Mouse (Mus musculus): ENCODE measurements around the gene Tgif2lx2. TPM values are rescaled to one million over a fixed set of nuclear protein-coding genes. Genes with fewer than 3 reads are reported as not detected.

Tgif2lx2 gene
- not detected in 2 replicates for polyA plus RNA-seq (2021; fragmentation: Nextera tagmentation)
- long read RNA-seq, experiment 1: 0 reads
- long read RNA-seq, experiment 2: 0 reads

DNA sequence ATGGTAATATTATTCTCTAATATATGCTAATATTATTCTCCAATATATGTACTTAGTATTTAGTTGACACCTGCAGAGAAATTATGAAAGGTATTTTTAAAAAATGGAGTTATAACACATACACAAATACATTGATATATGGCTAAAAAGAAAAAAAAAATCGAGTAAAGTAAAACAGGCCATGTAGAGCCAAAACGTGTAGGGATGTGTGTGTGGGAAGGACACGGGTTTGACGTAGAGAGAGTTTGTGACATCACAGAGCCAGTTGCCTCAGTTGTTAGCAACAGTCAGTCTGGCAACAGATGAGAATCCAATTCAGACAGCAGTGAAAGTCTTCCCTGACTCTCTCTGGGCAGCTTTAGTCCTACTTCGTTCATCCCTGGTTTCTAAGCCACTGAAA, at the start of gene Tgif2lx2:
Gene Tgif2lx2, plus strand, starts transcription at position 301 of the 400 bp plus-strand sequence.

Other genes starting within 250 kb of the Tgif2lx2 start
- gene Tgif2lx1, start 53.5 kb downstream of the Tgif2lx2 start, polyA plus RNA-seq (2021; fragmentation: Nextera tagmentation): not detected in 2 replicates

Measured in layer of hippocampus, adult 6 months (tissue).